ENCODE assay signal across 18 mouse cellular contexts in the genomic region with DNA sequence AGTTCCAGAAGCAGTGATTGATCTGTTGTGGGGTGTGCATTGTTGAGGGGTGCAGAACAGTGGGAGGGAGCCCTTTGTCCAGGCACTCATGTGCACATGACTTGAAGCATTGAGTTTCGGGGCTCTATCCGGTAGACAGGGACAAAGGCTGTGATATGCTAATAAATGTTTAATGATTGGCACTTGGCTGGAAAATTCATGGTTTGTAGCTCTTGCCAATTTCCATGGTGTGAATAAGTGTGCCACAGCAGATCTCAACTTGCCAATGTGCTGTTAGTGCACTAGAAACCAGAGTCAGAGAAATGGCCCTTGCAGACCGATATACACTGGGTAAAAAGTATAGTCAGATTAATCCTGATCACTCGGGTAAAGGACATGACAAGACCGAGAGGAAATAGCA.
DNase-seq lines count a peak whose midpoint lies in the region; ATAC-seq and TF ChIP-seq lines count a peak whose summit lies in the region.
"Had no signal": no experiment of that assay in that cellular context is flagged by ENCODE, and none has a peak within 500 bp of the region (broad histone marks: within the 10 kb centered on the region; RNA-seq: fewer than 3 reads in every experiment).

No protein-coding gene starts in this region.

- H3K4me1 ChIP-seq in forebrain, embryonic 15.5 days, result peaks cover 3% of the 10 kb centered on the region; the same call in 1 of the 2 replicates
- no peaks in the 10 kb centered on the region for H3K4me1 ChIP-seq in forebrain, embryonic 12.5 days
- H3K4me1 ChIP-seq in forebrain, postnatal 0 days (ENCODE audit: insufficient read depth), result no peaks in the 10 kb centered on the region
- H3K4me1 ChIP-seq in forebrain, embryonic 10.5 days, result no peaks in the 10 kb centered on the region
- H3K4me1 ChIP-seq in heart, embryonic 10.5 days, result no peaks in the 10 kb centered on the region

- no peak for TF ChIP-seq CTCF in forebrain, postnatal 0 days (IDR thresholded peaks at IDR 0.05; ENCODE audit: low read depth)
- TF ChIP-seq CTCF in brain, embryonic 14.5 days (IDR thresholded peaks at IDR 0.05; ENCODE audit: borderline replicate concordance, extremely low read depth, insufficient read depth, insufficient read length), result no peak

- peak; percentile 26 for DNase-seq in forebrain, postnatal 0 days
- no peak for DNase-seq in forebrain, embryonic 10.5 days (ENCODE audit: extremely low spot score, low spot score)
- peak; percentile 38 for DNase-seq in heart, embryonic 10.5 days (ENCODE audit: low spot score)
- no peak for DNase-seq in heart, postnatal 10 days
- peak; percentile 68 for DNase-seq in brain, embryonic 14.5 days (ENCODE audit: low read depth)
- no peak for DNase-seq in layer of hippocampus, adult 18-20 months (ENCODE audit: low spot score in 2 of 2)
- DNase-seq: adrenal gland, adult 2 months; adrenal gland, postnatal 10 days; adrenal gland, postnatal 25 days; cerebellum, adult 11-12 months; cerebellum, adult 2 months; cerebellum, adult 9-10 months; cerebellum, postnatal 10 days; cerebellum, postnatal 25 days had no signal

- H3K36me3 ChIP-seq in forebrain, embryonic 15.5 days, result no peaks in the 10 kb centered on the region
- no peaks in the 10 kb centered on the region for H3K36me3 ChIP-seq in forebrain, embryonic 12.5 days (replicated peaks)
- no peaks in the 10 kb centered on the region for H3K36me3 ChIP-seq in forebrain, postnatal 0 days (ENCODE audit: insufficient read depth)
- no peaks in the 10 kb centered on the region for H3K36me3 ChIP-seq in forebrain, embryonic 10.5 days (replicated peaks)
- no peaks in the 10 kb centered on the region for H3K36me3 ChIP-seq in heart, embryonic 10.5 days
- H3K36me3 ChIP-seq: embryonic facial prominence, embryonic 10.5 days; embryonic facial prominence, embryonic 12.5 days had no signal

- no peaks in the 10 kb centered on the region for H3K9me3 ChIP-seq in forebrain, embryonic 15.5 days
- no peaks in the 10 kb centered on the region for H3K9me3 ChIP-seq in forebrain, embryonic 12.5 days
- H3K9me3 ChIP-seq in forebrain, postnatal 0 days (ENCODE audit: low read length), result no peaks in the 10 kb centered on the region
- no peaks in the 10 kb centered on the region for H3K9me3 ChIP-seq in forebrain, embryonic 10.5 days
- H3K9me3 ChIP-seq in heart, embryonic 10.5 days, result no peaks in the 10 kb centered on the region
- H3K9me3 ChIP-seq: embryonic facial prominence, embryonic 10.5 days; embryonic facial prominence, embryonic 12.5 days had no signal

- intact Hi-C loops in heart, postnatal 10 days (cut with DNase I), result no loop called here

- WGBS in forebrain, embryonic 15.5 days, result 47% methylated on average over 5 of the region's 5 CpGs
- WGBS in forebrain, embryonic 12.5 days, result 79% methylated on average over 5 of the region's 5 CpGs
- 50% methylated on average over 5 of the region's 5 CpGs for WGBS in forebrain, postnatal 0 days
- WGBS in forebrain, embryonic 10.5 days, result 87% methylated on average over 5 of the region's 5 CpGs
- WGBS in heart, embryonic 10.5 days, result 84% methylated on average over 5 of the region's 5 CpGs

- no peak overlapping the region for H3K27ac ChIP-seq in forebrain, embryonic 15.5 days (replicated peaks)
- no peak overlapping the region for H3K27ac ChIP-seq in forebrain, embryonic 12.5 days
- H3K27ac ChIP-seq in forebrain, postnatal 0 days (ENCODE audit: low read depth, low read length), result no peak overlapping the region
- no peak overlapping the region for H3K27ac ChIP-seq in forebrain, embryonic 10.5 days
- no peak overlapping the region for H3K27ac ChIP-seq in heart, embryonic 10.5 days
- H3K27ac ChIP-seq: embryonic facial prominence, embryonic 10.5 days; embryonic facial prominence, embryonic 12.5 days had no signal

- TF ChIP-seq POLR2A in brain, embryonic 14.5 days (IDR thresholded peaks at IDR 0.05; ENCODE audit: borderline replicate concordance, extremely low read depth, insufficient read depth, insufficient read length, poor library complexity, severe bottlenecking), result no peak

- H3K4me2 ChIP-seq in forebrain, embryonic 15.5 days (replicated peaks), result no peak overlapping the region
- H3K4me2 ChIP-seq in forebrain, embryonic 12.5 days, result no peak overlapping the region
- no peak overlapping the region for H3K4me2 ChIP-seq in forebrain, postnatal 0 days (ENCODE audit: low read depth)
- H3K4me2 ChIP-seq: embryonic facial prominence, embryonic 12.5 days had no signal

- no peak overlapping the region for H3K9ac ChIP-seq in forebrain, embryonic 15.5 days (replicated peaks)
- H3K9ac ChIP-seq in forebrain, embryonic 12.5 days, result no peak overlapping the region
- no peak overlapping the region for H3K9ac ChIP-seq in forebrain, postnatal 0 days
- H3K9ac ChIP-seq: embryonic facial prominence, embryonic 12.5 days had no signal

- ATAC-seq in forebrain, embryonic 15.5 days (replicated peaks), result 0 out of 2 replicates have a peak, but pooled peaks have one; percentile 19
- ATAC-seq in forebrain, embryonic 12.5 days (ENCODE audit: low FRiP score), result no peak
- no peak for ATAC-seq in forebrain, postnatal 0 days

- H3K4me3 ChIP-seq in forebrain, embryonic 15.5 days, result no peak overlapping the region
- no peak overlapping the region for H3K4me3 ChIP-seq in forebrain, embryonic 12.5 days (replicated peaks)
- H3K4me3 ChIP-seq in forebrain, postnatal 0 days (ENCODE audit: low read depth, low read length), result no peak overlapping the region
- H3K4me3 ChIP-seq in forebrain, embryonic 10.5 days, result no peak overlapping the region
- H3K4me3 ChIP-seq in heart, embryonic 10.5 days, result no peak overlapping the region
- H3K4me3 ChIP-seq: embryonic facial prominence, embryonic 10.5 days; embryonic facial prominence, embryonic 12.5 days had no signal

- no peaks in the 10 kb centered on the region for H3K27me3 ChIP-seq in forebrain, embryonic 15.5 days
- H3K27me3 ChIP-seq in forebrain, embryonic 12.5 days, result no peaks in the 10 kb centered on the region
- no peaks in the 10 kb centered on the region; the same call in 1 of the 2 replicates for H3K27me3 ChIP-seq in forebrain, postnatal 0 days (ENCODE audit: insufficient read depth, low read length)
- H3K27me3 ChIP-seq in forebrain, embryonic 10.5 days (ENCODE audit: poor library complexity, severe bottlenecking), result no peaks in the 10 kb centered on the region
- no peaks in the 10 kb centered on the region for H3K27me3 ChIP-seq in heart, embryonic 10.5 days (ENCODE audit: insufficient read depth, poor library complexity, severe bottlenecking)
- H3K27me3 ChIP-seq: embryonic facial prominence, embryonic 12.5 days had no signal

Comparison
In these comparisons a context has a peak if more than half of its experiments do, and no peak if none do; other contexts are left out.
1. DNase-seq: peak in forebrain, postnatal 0 days (single experiment), heart, embryonic 10.5 days (single experiment) and brain, embryonic 14.5 days (single experiment); none in forebrain, embryonic 10.5 days (single experiment), heart, postnatal 10 days (0 of 2) and layer of hippocampus, adult 18-20 months (0 of 2).